Mouse (Mus musculus): ENCODE measurements around the gene Pde4dip.

Gene Pde4dip

GRCm38 (mm10) chr3:97909737-97910136 lies 21.2 kb upstream of the Pde4dip start:
- in situ Hi-C loops (cut with MboI; ENCODE audit: unreplicated experiment in 2 of 2) = loop anchor here in 1 of 2 experiments (10.0 to 25.0 kb wide), 2 partner anchors 145 to 1228 kb away; partner anchors contain the start of gene Wars2

GRCm38 (mm10) chr3:97901586-97901985 lies 13.1 kb upstream of the Pde4dip start:
- in situ Hi-C loops (cut with MboI; ENCODE audit: unreplicated experiment in 2 of 2) = loop anchor here in 1 of 2 experiments (10.0 to 25.0 kb wide), 2 partner anchors 137 to 1236 kb away; partner anchors contain the start of gene Wars2

GRCm38 (mm10) chr3:97900516-97901490 lies 12.3 kb upstream of the Pde4dip start, which contains the start of gene Sec22b:
Gene Sec22b (plus strand): TSS chr3:97901190.
- in situ Hi-C loops (cut with MboI; ENCODE audit: unreplicated experiment in 2 of 2) = loop anchor here in 1 of 2 experiments (10.0 to 25.0 kb wide), 2 partner anchors 136 to 1236 kb away; partner anchors contain the start of gene Wars2

- in situ Hi-C loops (cut with MboI; ENCODE audit: unreplicated experiment in 2 of 2) = loop anchor here in 1 of 2 experiments (25.0 kb wide), 1 partner anchor 961 kb away; the partner anchor contains the start of gene Gja8
Observed at GRCm38 (mm10) chr3:97898381-97898780, 9.9 kb upstream of the Pde4dip start.

- in situ Hi-C loops (cut with MboI; ENCODE audit: unreplicated experiment in 2 of 2) = loop anchor here in 1 of 2 experiments (25.0 kb wide), 1 partner anchor 957 kb away; the partner anchor contains the start of gene Gja8
Observed at GRCm38 (mm10) chr3:97894695-97895094, 6.2 kb upstream of the Pde4dip start.

GRCm38 (mm10) chr3:97890205-97890604 lies 1.7 kb upstream of the Pde4dip start:
- in situ Hi-C loops (cut with MboI; ENCODE audit: unreplicated experiment in 2 of 2) = loop anchor here in 1 of 2 experiments (25.0 kb wide), 1 partner anchor 953 kb away; the partner anchor contains the start of gene Gja8

- in situ Hi-C loops (cut with MboI; ENCODE audit: unreplicated experiment in 2 of 2) = loop anchor here (10.0 to 25.0 kb wide), 2 partner anchors 123 to 950 kb away; partner anchors contain the start of gene Gja8 (in 1 of the 2)
Observed at GRCm38 (mm10) chr3:97887785-97888167, 731 bp downstream of the Pde4dip start.

- in situ Hi-C loops (cut with MboI; ENCODE audit: unreplicated experiment in 2 of 2) = loop anchor here (5.0 to 25.0 kb wide), 4 partner anchors 117 to 944 kb away; partner anchors contain the start of gene Gja8 (in 1 of the 2)
Observed at GRCm38 (mm10) chr3:97881576-97881975, 6.9 kb downstream of the Pde4dip start.

GRCm38 (mm10) chr3:97879222-97879621 lies 9.3 kb downstream of the Pde4dip start:
- in situ Hi-C loops (cut with MboI; ENCODE audit: unreplicated experiment in 2 of 2) = loop anchor here in 1 of 2 experiments (25.0 kb wide), 1 partner anchor 942 kb away; the partner anchor contains the start of gene Gja8

- in situ Hi-C loops (cut with MboI; ENCODE audit: unreplicated experiment in 2 of 2) = loop anchor here in 1 of 2 experiments (25.0 kb wide), 1 partner anchor 939 kb away; the partner anchor contains the start of gene Gja8
Observed at GRCm38 (mm10) chr3:97876259-97876658, 12.2 kb downstream of the Pde4dip start.

GRCm38 (mm10) chr3:97874777-97875176 lies 13.7 kb downstream of the Pde4dip start:
- in situ Hi-C loops (cut with MboI; ENCODE audit: unreplicated experiment in 2 of 2) = loop anchor here in 1 of 2 experiments (25.0 kb wide), 1 partner anchor 937 kb away; the partner anchor contains the start of gene Gja8

- in situ Hi-C loops (cut with MboI; ENCODE audit: unreplicated experiment in 2 of 2) = no loop called here
Observed at GRCm38 (mm10) chr3:97869730-97870129, 18.8 kb downstream of the Pde4dip start.

- in situ Hi-C loops (cut with MboI; ENCODE audit: unreplicated experiment in 2 of 2) = no loop called here
Observed at GRCm38 (mm10) chr3:97868733-97869132, 19.8 kb downstream of the Pde4dip start.

- in situ Hi-C loops (cut with MboI; ENCODE audit: unreplicated experiment in 2 of 2) = no loop called here
Observed at GRCm38 (mm10) chr3:97868024-97868689, 20.4 kb downstream of the Pde4dip start.

GRCm38 (mm10) chr3:97867221-97868023 lies 21.1 kb downstream of the Pde4dip start:
- in situ Hi-C loops (cut with MboI; ENCODE audit: unreplicated experiment in 2 of 2) = no loop called here

GRCm38 (mm10) chr3:97866696-97867095 lies 21.8 kb downstream of the Pde4dip start:
- in situ Hi-C loops (cut with MboI; ENCODE audit: unreplicated experiment in 2 of 2) = no loop called here

GRCm38 (mm10) chr3:97860820-97861451 lies 27.6 kb downstream of the Pde4dip start:
- in situ Hi-C loops (cut with MboI; ENCODE audit: unreplicated experiment in 2 of 2) = no loop called here

- in situ Hi-C loops (cut with MboI; ENCODE audit: unreplicated experiment in 2 of 2) = no loop called here
Observed at GRCm38 (mm10) chr3:97859400-97859799, 29.1 kb downstream of the Pde4dip start.

All from v-Abl transformed pro-B cells (cell line).